In the genomic region with DNA sequence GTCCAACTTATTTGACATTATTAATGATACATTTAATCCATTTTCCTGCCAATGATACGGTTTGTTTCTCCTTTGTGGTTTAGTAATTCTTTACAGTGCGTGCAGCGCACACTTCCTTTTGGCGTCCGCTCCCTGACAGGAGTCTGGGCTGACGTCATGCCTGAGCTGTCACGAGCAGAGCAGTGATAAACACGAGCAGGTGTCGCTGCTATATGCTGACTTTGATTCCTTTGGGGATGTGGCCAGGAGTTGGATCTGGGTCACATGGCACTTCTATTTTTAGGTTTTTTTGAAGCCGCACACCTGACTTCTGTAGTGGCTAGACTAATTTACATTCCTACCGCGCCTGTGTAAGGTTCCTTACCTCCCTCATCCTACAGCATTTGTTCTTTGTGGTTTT, we compare ENCODE assay signal across 10 mouse cellular contexts. TPM values are rescaled to one million over a fixed set of nuclear protein-coding genes. Genes with fewer than 3 reads are reported as not detected.
A peak's percentile ranks its signal among the peaks of the same experiment; 100 is the strongest.
DNase-seq lines count a peak whose midpoint lies in the region; ATAC-seq and TF ChIP-seq lines count a peak whose summit lies in the region.
"Had no signal": no experiment of that assay in that cellular context is flagged by ENCODE, and none has a peak within 500 bp of the region (broad histone marks: within the 10 kb centered on the region; RNA-seq: fewer than 3 reads in every experiment).

No protein-coding gene starts in this region.

- intact Hi-C loops in left cerebral cortex, postnatal 14 days (cut with DNase I): no loop called here
- intact Hi-C loops in left cerebral cortex, postnatal 4 days (cut with DNase I): no loop called here

- H3K9me3 ChIP-seq in forebrain, embryonic 15.5 days: no peaks in the 10 kb centered on the region
- H3K9me3 ChIP-seq in forebrain, embryonic 10.5 days: no peaks in the 10 kb centered on the region

- no peaks in the 10 kb centered on the region for H3K27me3 ChIP-seq in forebrain, embryonic 15.5 days
- H3K27me3 ChIP-seq in forebrain, embryonic 10.5 days (ENCODE audit: poor library complexity, severe bottlenecking): peaks cover 4% of the 10 kb centered on the region; the same call in 1 of the 2 replicates

- H3K4me2 ChIP-seq in forebrain, embryonic 15.5 days (replicated peaks): peak overlapping the region; percentile 16; the same call in 1 of the 2 replicates

- no peak for TF ChIP-seq CTCF in brain, embryonic 14.5 days (IDR thresholded peaks at IDR 0.05; ENCODE audit: borderline replicate concordance, extremely low read depth, insufficient read depth, insufficient read length)

- 53% methylated on average over 12 of the region's 12 CpGs for WGBS in forebrain, embryonic 15.5 days
- 92% methylated on average over 12 of the region's 12 CpGs for WGBS in forebrain, embryonic 10.5 days

- H3K4me3 ChIP-seq in forebrain, embryonic 15.5 days: no peak overlapping the region
- H3K4me3 ChIP-seq in forebrain, embryonic 10.5 days: no peak overlapping the region

- H3K9ac ChIP-seq in forebrain, embryonic 15.5 days (replicated peaks): no peak overlapping the region

- H3K4me1 ChIP-seq in forebrain, embryonic 15.5 days: peaks cover 15% of the 10 kb centered on the region
- H3K4me1 ChIP-seq in forebrain, embryonic 10.5 days: peaks cover 12% of the 10 kb centered on the region

- no peak for TF ChIP-seq POLR2A in brain, embryonic 14.5 days (IDR thresholded peaks at IDR 0.05; ENCODE audit: borderline replicate concordance, extremely low read depth, insufficient read depth, insufficient read length, poor library complexity, severe bottlenecking)

- ATAC-seq in forebrain, embryonic 15.5 days (replicated peaks): 0 out of 2 replicates have a peak, but pooled peaks have one; percentile 61

- H3K36me3 ChIP-seq in forebrain, embryonic 15.5 days: no peaks in the 10 kb centered on the region
- H3K36me3 ChIP-seq in forebrain, embryonic 10.5 days (replicated peaks): no peaks in the 10 kb centered on the region

- no peak overlapping the region for H3K27ac ChIP-seq in forebrain, embryonic 15.5 days (replicated peaks)
- no peak overlapping the region for H3K27ac ChIP-seq in forebrain, embryonic 10.5 days

- DNase-seq in forebrain, embryonic 10.5 days (ENCODE audit: extremely low spot score, low spot score): no peak
- DNase-seq in left cerebral cortex, postnatal 14 days (ENCODE audit: low spot score in 2 of 2): peak; percentile 35 to 53
- DNase-seq in left cerebral cortex, postnatal 4 days: no peak
- DNase-seq in brain, embryonic 14.5 days (ENCODE audit: low read depth): peak; percentile 74
- DNase-seq in kidney, postnatal 25 days: peak; percentile 9 to 44
- no peak for DNase-seq in urinary bladder, postnatal 4 days (ENCODE audit: low spot score in 2 of 2)
- no peak for DNase-seq in ovary, postnatal 14 days (ENCODE audit: low spot score)
- DNase-seq: embryo, embryonic 11 days had no signal

RNA-seq across cellular contexts. Expression of gene Stk32b, which starts 17.2 kb away (rescaled TPM):
- 16.7 and 18.9 TPM in 2 replicates for polyA plus RNA-seq in forebrain, embryonic 15.5 days (2015; fragmentation: Nextera tagmentation; extraction: Ambion mirVana)
- 0.39 and 0.63 TPM in 2 replicates for polyA plus RNA-seq in forebrain, embryonic 10.5 days (2016; fragmentation: Nextera tagmentation; extraction: Ambion mirVana)
- 1 to 10 TPM; 2.5 to 3.7 TPM for total RNA-seq in left cerebral cortex, postnatal 14 days (2021)
- total RNA-seq in left cerebral cortex, postnatal 4 days (2021): 10 to 100 TPM; 44.8 to 46.7 TPM
- polyA plus RNA-seq in brain, embryonic 14.5 days (2012; rRNA removed): 52.1 and 66.6 TPM in 2 replicates

RNA-seq across cellular contexts. Expression of gene Cytl1, which starts 35.6 kb away (rescaled TPM):
- polyA plus RNA-seq in forebrain, embryonic 15.5 days (2015; fragmentation: Nextera tagmentation; extraction: Ambion mirVana): 0.26 TPM in 1 of 2 replicates, not detected in the other
- 0.70 and 0.98 TPM in 2 replicates for polyA plus RNA-seq in forebrain, embryonic 10.5 days (2016; fragmentation: Nextera tagmentation; extraction: Ambion mirVana)
- total RNA-seq in left cerebral cortex, postnatal 14 days (2021): under 1 TPM in 1 of 2 experiments, not detected in 1; 0.37 TPM
- total RNA-seq in left cerebral cortex, postnatal 4 days (2021): not detected
- polyA plus RNA-seq in brain, embryonic 14.5 days (2012; rRNA removed): 0.45 and 0.74 TPM in 2 replicates
- total RNA-seq: layer of hippocampus, postnatal 10 days had no signal

Comparison
In these comparisons a context has a peak if more than half of its experiments do, and no peak if none do; other contexts are left out.
1. DNase-seq: peak in left cerebral cortex, postnatal 14 days (2 of 2), brain, embryonic 14.5 days (single experiment) and kidney, postnatal 25 days (2 of 2); none in forebrain, embryonic 10.5 days (single experiment), left cerebral cortex, postnatal 4 days (single experiment), urinary bladder, postnatal 4 days (0 of 2) and ovary, postnatal 14 days (single experiment).
2. RNA of gene Stk32b, which starts 17.2 kb away (polyA plus RNA-seq): 52.1 to 66.6 TPM in brain, embryonic 14.5 days and 16.7 to 18.9 TPM in forebrain, embryonic 15.5 days; 0.39 to 0.63 TPM in forebrain, embryonic 10.5 days; every median in the first group is over 10 times any median in the second.